Mouse (Mus musculus): ENCODE measurements around the gene Klf16. TPM values are rescaled to one million over a fixed set of nuclear protein-coding genes. Genes with fewer than 3 reads are reported as not detected.

Gene Klf16
- polyA plus RNA-seq, 1 experiment from 2014 or later = 7.2 TPM

- H3K4me2 ChIP-seq (replicated peaks; ENCODE audit: low read depth, low read length) = peak within 1 kb of the TSS; percentile 55
- peaks cover 6% of the 10 kb centered on the region; the same call in 1 of the 2 replicates for H3K36me3 ChIP-seq (ENCODE audit: insufficient read depth, low read length)
- no peaks in the 10 kb centered on the region for H3K27me3 ChIP-seq (replicated peaks; ENCODE audit: insufficient read depth, low read length)
- DNase-seq (ENCODE audit: low spot score) (peak; percentile 97), ATAC-seq (peak; percentile 97)
- H3K4me3 ChIP-seq (ENCODE audit: low read depth, low read length) = peak within 1 kb of the TSS; percentile 75
- TF ChIP-seq EP300 (IDR thresholded peaks at IDR 0.05) (no peak), CTCF (IDR thresholded peaks at IDR 0.05) (0 out of 2 replicates have a peak, but pooled peaks have one; percentile 6)
- H3K4me1 ChIP-seq (ENCODE audit: insufficient read depth, low read depth, low read length) = peaks cover 12% of the 10 kb centered on the region; the same call in 1 of the 2 replicates
- 0% methylated on average over 51 of the region's 54 CpGs for WGBS
- peak within 1 kb of the TSS; percentile 1 for H3K9ac ChIP-seq (replicated peaks; ENCODE audit: low read depth)
- peak within 1 kb of the TSS; percentile 82 for H3K27ac ChIP-seq (ENCODE audit: low read length)
- no peaks in the 10 kb centered on the region for H3K9me3 ChIP-seq (ENCODE audit: low read length)
These were observed 25.7 kb upstream of the Klf16 start, which contains the start of the genes Scamp4 and Adat3 for GRCm38 (mm10) chr10:80602698-80603325. Gene Scamp4, plus strand, starts transcription at chr10:80602872. Gene Adat3, plus strand, starts transcription at chr10:80602880.

- H3K27me3 ChIP-seq (replicated peaks; ENCODE audit: insufficient read depth, low read length) = no peaks in the 10 kb centered on the region
- WGBS = 43% methylated on average over 4 of the region's 4 CpGs
- H3K27ac ChIP-seq (ENCODE audit: low read length) = no peak overlapping the region
- DNase-seq (ENCODE audit: low spot score) (no peak), ATAC-seq (no peak; the same call in 1 of the 2 replicates)
- no peaks in the 10 kb centered on the region for H3K36me3 ChIP-seq (ENCODE audit: insufficient read depth, low read length)
- no peaks in the 10 kb centered on the region for H3K9me3 ChIP-seq (ENCODE audit: low read length)
- H3K4me2 ChIP-seq (replicated peaks; ENCODE audit: low read depth, low read length) = no peak overlapping the region
- H3K4me1 ChIP-seq (ENCODE audit: insufficient read depth, low read depth, low read length) = no peaks in the 10 kb centered on the region
- TF ChIP-seq EP300 (IDR thresholded peaks at IDR 0.05) (no peak), CTCF (IDR thresholded peaks at IDR 0.05) (no peak)
- H3K9ac ChIP-seq (replicated peaks; ENCODE audit: low read depth) = no peak overlapping the region
- H3K4me3 ChIP-seq (ENCODE audit: low read depth, low read length) = no peak overlapping the region
These were observed 19.2 kb upstream of the Klf16 start for GRCm38 (mm10) chr10:80596318-80596717.

DNA sequence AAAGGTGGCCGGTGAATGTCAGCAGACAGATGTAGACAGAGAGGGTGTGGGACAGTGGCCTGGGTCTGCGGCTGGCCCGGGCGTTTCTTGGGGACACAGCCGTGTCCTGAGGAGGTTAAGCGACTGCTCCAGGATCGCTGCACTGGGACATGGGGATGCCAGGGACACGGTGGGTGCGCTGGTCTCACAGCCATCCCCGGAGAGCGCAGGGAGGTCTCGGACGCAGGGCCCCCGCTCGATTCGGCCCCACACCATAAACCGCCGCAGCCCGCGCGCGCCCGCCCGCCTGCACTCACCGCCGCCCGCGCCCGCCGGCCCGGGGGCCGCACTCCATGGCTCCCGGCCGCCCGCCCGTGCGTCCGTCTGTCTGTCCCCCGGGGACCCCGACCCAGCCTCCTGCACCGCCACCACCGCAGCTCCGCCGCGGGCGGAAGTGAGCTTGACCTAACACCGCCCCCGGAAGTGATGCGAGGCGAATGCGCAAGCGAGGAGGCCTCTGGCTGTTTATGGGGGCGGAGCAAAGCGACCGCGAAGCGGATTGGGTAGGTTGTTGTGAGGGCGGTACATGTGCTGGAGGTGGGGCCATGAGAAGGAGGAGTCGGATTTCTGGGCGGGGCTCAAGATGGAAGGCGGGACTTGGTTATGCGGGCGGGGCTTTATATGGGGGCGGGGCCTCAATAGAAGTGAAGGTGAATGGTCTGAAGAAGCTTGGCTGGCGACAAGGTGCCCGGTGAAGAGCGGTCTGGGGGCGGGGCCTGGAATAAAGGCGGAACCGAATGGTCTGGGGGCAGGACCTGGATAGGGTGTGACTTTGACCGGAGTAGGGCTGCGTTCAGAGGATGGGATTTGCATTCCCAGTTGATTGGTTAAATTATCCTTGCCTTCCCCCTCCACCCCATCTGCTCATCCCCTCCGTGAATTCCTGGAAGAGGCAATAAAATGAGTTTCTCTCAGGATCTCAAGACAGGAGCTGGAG lies 13.0 kb upstream of the Klf16 start, which contains the start of gene Abhd17a:
Gene Abhd17a (minus strand): TSS at position 463 of the 976 bp plus-strand sequence.
- H3K4me3 ChIP-seq (ENCODE audit: low read depth, low read length) = peak within 1 kb of the TSS; percentile 88
- TF ChIP-seq EP300 (IDR thresholded peaks at IDR 0.05) (no peak), CTCF (IDR thresholded peaks at IDR 0.05) (no peak)
- H3K9ac ChIP-seq (replicated peaks; ENCODE audit: low read depth) = peak within 1 kb of the TSS; percentile 90
- no peaks in the 10 kb centered on the region for H3K9me3 ChIP-seq (ENCODE audit: low read length)
- H3K4me1 ChIP-seq (ENCODE audit: insufficient read depth, low read depth, low read length) = peaks cover 17% of the 10 kb centered on the region; the same call in 1 of the 2 replicates
- H3K27me3 ChIP-seq (replicated peaks; ENCODE audit: insufficient read depth, low read length) = no peaks in the 10 kb centered on the region
- ATAC-seq (peak; percentile 96), DNase-seq (ENCODE audit: low spot score) (peak; percentile 99)
- H3K4me2 ChIP-seq (replicated peaks; ENCODE audit: low read depth, low read length) = peak within 1 kb of the TSS; percentile 95
- WGBS = under 1% methylated on average over 55 of the region's 73 CpGs
- no peaks in the 10 kb centered on the region for H3K36me3 ChIP-seq (ENCODE audit: insufficient read depth, low read length)
- peak within 1 kb of the TSS; percentile 78 for H3K27ac ChIP-seq (ENCODE audit: low read length)

DNA sequence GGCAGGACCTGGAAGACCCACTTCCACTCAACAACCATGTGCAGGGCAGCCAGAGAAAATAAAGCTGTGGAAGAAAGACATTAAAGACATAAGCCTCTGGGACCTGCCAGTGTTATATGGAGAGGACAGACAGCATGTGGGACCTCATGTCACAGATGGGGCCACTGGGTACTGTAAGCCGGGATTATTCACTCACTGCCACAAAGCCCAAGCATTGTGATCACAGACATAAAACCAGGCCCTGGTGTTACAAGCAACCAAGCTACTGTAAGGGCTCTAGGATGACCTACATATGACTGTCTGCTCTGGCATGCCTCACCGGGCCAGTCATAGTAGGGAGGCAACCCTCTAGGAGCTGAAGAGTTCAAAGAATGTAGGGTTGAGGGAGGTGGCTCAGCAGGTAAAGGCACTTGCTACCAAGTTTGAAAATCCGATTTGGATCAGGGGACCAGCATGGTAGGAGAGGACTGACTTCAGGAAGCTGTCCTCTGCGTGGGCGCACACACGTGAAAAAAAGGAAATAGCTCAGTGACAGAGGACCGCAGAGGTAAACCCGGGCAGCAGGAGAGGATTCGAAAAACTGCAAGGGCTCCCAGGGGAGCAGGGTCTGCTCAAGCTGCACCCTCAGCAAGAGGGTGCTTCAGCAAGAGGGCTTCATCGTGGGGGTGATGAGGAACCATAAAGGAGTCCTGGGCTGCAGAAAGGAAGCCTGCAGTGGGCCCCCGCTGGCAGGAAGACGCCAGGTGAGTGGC lies 12.2 kb upstream of the Klf16 start:
- 10% methylated on average over 12 of the region's 12 CpGs for WGBS
- peak overlapping the region; percentile 88 for H3K4me3 ChIP-seq (ENCODE audit: low read depth, low read length)
- peak overlapping the region; percentile 78 for H3K27ac ChIP-seq (ENCODE audit: low read length)
- H3K36me3 ChIP-seq (ENCODE audit: insufficient read depth, low read length) = no peaks in the 10 kb centered on the region
- DNase-seq (ENCODE audit: low spot score) (peak; percentile 51), ATAC-seq (no peak)
- H3K27me3 ChIP-seq (replicated peaks; ENCODE audit: insufficient read depth, low read length) = no peaks in the 10 kb centered on the region
- no peaks in the 10 kb centered on the region for H3K9me3 ChIP-seq (ENCODE audit: low read length)
- TF ChIP-seq EP300 (IDR thresholded peaks at IDR 0.05) = no peak
- no peak for TF ChIP-seq CTCF (IDR thresholded peaks at IDR 0.05)
- H3K4me2 ChIP-seq (replicated peaks; ENCODE audit: low read depth, low read length) = peak overlapping the region; percentile 95
- peaks cover 22% of the 10 kb centered on the region; the same call in 1 of the 2 replicates for H3K4me1 ChIP-seq (ENCODE audit: insufficient read depth, low read depth, low read length)
- H3K9ac ChIP-seq (replicated peaks; ENCODE audit: low read depth) = peak overlapping the region; percentile 90

GRCm38 (mm10) chr10:80587305-80587657 lies 10.2 kb upstream of the Klf16 start:
- DNase-seq (ENCODE audit: low spot score) (peak; percentile 60), ATAC-seq (peak; percentile 21)
- no peak overlapping the region for H3K9ac ChIP-seq (replicated peaks; ENCODE audit: low read depth)
- H3K4me1 ChIP-seq (ENCODE audit: insufficient read depth, low read depth, low read length) = peaks cover 22% of the 10 kb centered on the region; the same call in 1 of the 2 replicates
- H3K27me3 ChIP-seq (replicated peaks; ENCODE audit: insufficient read depth, low read length) = no peaks in the 10 kb centered on the region
- 43% methylated on average over 4 of the region's 4 CpGs for WGBS
- H3K27ac ChIP-seq (ENCODE audit: low read length) = peak overlapping the region; percentile 86
- H3K4me3 ChIP-seq (ENCODE audit: low read depth, low read length) = no peak overlapping the region
- H3K4me2 ChIP-seq (replicated peaks; ENCODE audit: low read depth, low read length) = peak overlapping the region; percentile 51; the same call in 1 of the 2 replicates
- TF ChIP-seq CTCF (IDR thresholded peaks at IDR 0.05) (no peak), EP300 (IDR thresholded peaks at IDR 0.05) (no peak; the same call in 1 of the 2 replicates)
- H3K9me3 ChIP-seq (ENCODE audit: low read length) = no peaks in the 10 kb centered on the region
- no peaks in the 10 kb centered on the region for H3K36me3 ChIP-seq (ENCODE audit: insufficient read depth, low read length)

All from lung, postnatal 0 days (tissue).